14 mouse cellular contexts compared by ENCODE assay signal in the genomic region with DNA sequence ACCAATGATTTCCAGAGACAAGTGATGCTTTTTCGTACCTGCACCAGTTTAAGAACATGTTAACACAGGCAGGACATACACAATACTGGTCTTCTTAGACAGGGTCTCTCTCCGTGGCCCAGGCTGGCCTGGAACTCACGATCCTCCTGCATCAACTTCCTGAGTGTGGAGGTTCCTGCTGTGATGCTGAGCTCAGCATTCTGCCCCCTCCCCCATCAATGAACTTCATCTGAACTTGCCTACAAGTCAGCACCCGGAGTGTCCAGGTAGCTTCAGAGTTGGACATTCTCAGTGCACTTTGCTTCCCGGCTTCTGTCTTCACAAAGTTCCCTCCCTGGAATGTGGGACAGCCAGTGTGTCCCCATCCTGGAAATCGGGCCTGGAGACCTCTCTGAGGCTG.
"Had no signal": no experiment of that assay in that cellular context is flagged by ENCODE, and none has a peak within 500 bp of the region (broad histone marks: within the 10 kb centered on the region; RNA-seq: fewer than 3 reads in every experiment).

No protein-coding gene starts in this region.

- H3K9ac ChIP-seq: liver, postnatal 0 days; lung, embryonic 15.5 days; midbrain, embryonic 13.5 days; midbrain, embryonic 15.5 days; neural tube, embryonic 12.5 days had no signal

- H3K36me3 ChIP-seq: lung, embryonic 15.5 days; midbrain, embryonic 13.5 days; midbrain, embryonic 15.5 days; neural tube, embryonic 12.5 days had no signal

- DNase-seq: liver, postnatal 0 days; lung, adult 2 months; lung, postnatal 14 days; lung, postnatal 36 days; right cerebral cortex, postnatal 14 days; thymus, adult 18-20 months; thymus, postnatal 14 days; thymus, postnatal 36 days had no signal

- H3K27me3 ChIP-seq: lung, embryonic 15.5 days; megakaryocyte, embryonic 14.5 days; midbrain, embryonic 13.5 days; midbrain, embryonic 15.5 days; neural tube, embryonic 12.5 days had no signal

- H3K4me3 ChIP-seq: lung, embryonic 15.5 days; megakaryocyte, embryonic 14.5 days; midbrain, embryonic 13.5 days; midbrain, embryonic 15.5 days; neural tube, embryonic 12.5 days had no signal

- H3K9me3 ChIP-seq: lung, embryonic 15.5 days; megakaryocyte, embryonic 14.5 days; midbrain, embryonic 13.5 days; midbrain, embryonic 15.5 days; neural tube, embryonic 12.5 days had no signal

- H3K27ac ChIP-seq: lung, embryonic 15.5 days; macrophage; midbrain, embryonic 13.5 days; midbrain, embryonic 15.5 days; neural tube, embryonic 12.5 days had no signal
